Mouse (Mus musculus): ENCODE data around the gene Itgb2.

DNA sequence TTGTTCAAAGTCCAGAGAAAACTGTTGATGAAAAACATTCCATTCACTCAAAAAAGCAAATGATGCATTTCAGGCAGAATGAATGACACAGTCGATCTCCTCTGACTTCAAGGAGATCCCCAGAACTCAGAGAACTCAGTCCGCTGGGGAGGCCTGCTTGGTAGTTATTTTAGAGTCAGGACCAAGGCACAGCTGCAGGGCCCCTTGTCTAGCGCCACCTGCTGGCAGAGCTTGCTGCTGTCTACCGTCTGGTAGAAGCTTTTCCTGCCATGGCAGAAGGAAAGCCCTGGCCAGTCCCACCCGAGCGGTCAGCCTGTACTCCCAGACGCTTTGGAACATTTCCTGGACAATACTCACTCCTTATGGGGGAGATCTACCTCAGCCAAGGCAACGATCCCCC, 36.6 kb downstream of the Itgb2 start:
- TF ChIP-seq CTCF (conservative IDR thresholded peaks at IDR 0.05; ENCODE audit: low read length) (peak; percentile 95), POU5F1 (IDR thresholded peaks at IDR 0.05; ENCODE audit: borderline replicate concordance, low read length) (no peak)

Measured in E14TG2a.4 (cell line).